Mouse (Mus musculus): Measurements from ENCODE around the gene Klk1b27.
"Not testable (repeated sequence)": the region's sequence is repeated elsewhere in the genome, so short reads cannot be mapped to it uniquely, and the experiment has no call there.

Klk1b27 gene

DNA sequence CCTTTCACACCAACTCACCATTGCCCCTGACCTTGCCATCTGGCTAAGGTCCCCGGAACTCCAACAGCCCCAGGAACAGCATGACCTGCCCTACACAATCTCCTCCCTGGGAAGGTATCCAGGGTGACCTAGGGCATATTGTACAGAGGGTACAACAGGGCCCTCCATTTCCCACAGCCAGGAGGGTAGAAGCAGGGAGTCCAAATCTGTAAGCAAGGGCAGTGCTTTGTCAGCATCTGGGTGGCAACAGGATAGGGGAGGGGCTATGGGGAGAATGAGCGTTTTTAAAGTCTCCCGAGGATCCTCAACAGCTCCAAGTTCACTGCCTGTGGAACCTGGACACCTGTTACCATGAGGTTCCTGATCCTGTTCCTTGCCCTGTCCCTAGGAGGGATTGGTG, at the start of gene Klk1b27:
Klk1b27 (plus strand) TSS at position 301 of the 400 bp plus-strand sequence.
- not testable (repeated sequence) for DNase-seq

DNA sequence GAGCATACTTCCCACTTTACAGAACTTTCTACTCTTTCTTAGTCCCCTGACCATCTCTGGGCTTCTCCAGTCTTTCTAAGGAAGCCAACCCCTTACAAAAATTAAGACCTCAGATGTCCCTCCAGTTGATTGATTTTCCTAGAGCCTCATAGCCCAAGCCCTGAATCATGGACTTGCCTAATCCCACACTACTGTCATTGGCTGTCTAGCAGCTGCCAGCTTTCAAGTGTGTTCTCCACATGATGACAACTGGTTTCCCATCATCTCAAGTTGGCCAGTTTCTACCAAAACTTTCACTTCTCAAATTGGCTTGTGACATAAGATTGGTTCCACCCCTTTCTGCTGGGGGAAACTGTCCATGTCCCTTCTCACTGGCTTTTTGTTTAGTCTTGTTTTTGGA, 47.2 kb upstream of the Klk1b27 start:
- no peak for DNase-seq

DNA sequence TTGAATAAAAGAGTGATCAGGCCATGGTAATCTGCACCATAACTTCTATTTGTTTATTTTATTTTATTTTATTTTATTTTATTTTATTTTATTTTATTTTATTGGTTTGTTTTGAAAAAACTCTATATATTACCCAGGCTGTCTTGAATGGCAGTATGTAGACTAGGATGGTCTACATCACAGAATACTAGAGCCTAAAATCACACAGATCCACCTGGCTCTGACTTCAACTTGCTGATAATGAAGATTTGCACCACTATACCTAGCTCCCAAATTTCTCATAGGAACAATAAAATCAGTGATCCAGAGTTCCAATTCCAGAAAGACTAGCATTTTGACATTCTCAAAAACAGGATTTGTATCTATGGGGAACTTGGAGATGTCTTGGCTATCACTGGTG, 40.2 kb upstream of the Klk1b27 start, which contains the start of gene Klk1b26:
Klk1b26 (plus strand) TSS at position 301 of the 400 bp plus-strand sequence.
- DNase-seq: not testable (repeated sequence)

DNA sequence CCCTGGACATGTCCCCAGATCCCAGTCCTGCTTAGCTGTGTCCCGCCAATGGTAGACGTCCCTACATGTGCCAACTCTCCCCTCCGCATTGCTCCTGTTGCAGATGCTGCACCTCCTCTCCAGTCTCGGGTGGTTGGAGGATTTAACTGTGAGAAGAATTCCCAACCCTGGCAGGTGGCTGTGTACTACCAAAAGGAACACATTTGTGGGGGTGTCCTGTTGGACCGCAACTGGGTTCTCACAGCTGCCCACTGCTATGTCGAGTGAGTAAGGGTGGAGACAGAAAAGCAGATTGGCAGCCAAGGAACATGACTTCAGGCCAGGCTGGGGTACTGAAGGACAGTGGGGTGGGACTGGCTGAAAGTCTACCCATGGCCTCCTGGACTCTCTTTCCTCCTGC, 37.4 kb upstream of the Klk1b27 start:
- DNase-seq: not testable (repeated sequence)

DNA sequence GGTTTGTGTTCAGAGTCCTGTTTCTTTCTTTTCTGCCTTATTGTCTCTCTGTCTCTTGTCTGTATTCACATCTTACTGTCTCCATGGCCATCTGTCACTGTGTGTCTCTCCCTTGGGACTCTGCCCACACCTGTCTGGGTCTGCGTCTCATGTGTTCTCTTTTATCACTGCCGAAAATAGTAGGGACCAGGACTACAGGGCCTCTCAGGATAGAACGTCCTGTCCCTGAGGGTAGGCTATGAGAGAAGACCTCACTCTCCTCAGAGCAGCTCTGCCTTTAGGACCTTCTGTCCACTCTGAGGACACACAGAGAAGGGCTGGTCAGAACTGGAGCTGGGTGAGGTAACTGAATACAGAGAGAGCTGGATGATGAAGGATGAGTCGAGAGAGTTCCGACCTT, 37.0 kb upstream of the Klk1b27 start:
- DNase-seq: no peak

DNA sequence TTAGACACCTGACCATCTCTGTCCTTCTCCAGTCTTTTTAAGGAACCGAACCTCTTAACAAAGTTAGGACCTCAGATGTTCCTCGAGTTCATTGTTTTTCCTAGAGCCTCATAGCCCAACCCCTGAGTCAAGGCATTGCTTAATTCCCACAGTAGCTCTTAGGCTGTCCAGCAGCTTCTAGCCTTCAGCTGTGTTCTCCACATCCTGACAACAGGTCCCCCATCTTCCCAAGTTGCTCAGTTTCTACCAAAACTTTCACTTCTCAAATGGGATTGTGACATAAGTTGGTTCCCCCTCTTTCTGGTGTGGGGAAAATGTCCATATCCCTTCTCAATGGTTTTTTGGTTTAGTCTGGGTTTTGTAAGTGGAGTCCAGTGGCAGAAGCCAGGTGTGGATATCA, 20.0 kb downstream of the Klk1b27 start:
- no peak for DNase-seq

DNA sequence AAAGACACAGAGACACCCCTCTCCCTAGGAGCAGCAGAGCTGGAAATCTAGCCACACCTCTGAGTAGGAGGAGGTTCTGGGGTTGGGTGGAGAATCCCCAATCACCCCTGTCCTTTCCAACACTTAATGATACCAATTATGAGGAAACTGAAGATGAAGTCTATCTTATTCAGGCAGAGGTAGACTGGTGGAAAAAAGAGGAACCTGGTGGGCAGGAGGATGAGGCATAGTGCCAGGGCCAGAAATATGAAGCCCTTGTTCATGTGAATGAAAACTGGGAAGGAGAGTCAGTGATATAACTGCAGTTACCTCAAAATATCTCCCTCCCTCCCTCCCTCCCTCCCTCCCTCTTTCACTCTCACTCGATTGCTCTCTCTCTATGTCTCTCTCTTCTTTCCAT, 25.6 kb downstream of the Klk1b27 start:
- DNase-seq: no peak

DNA sequence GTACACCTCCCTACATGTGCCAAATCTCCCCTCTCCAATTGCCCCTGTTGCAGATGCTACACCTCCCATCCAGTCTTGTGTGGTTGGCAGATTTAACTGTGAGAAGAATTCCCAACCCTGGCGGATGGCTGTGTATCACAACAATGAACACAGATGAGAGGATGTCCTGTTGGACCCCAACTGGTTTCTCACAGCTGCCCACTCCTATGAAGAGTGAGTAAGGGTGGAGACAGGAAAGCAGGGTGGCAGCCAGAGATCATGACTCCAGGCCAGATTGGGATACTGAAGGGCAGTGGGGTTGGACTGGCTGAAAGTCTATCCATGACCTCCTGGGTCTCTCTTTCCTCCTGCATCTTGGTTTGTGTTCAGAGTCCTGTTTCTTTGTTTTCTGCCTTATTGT, 44.0 kb downstream of the Klk1b27 start:
- DNase-seq: no peak

DNA sequence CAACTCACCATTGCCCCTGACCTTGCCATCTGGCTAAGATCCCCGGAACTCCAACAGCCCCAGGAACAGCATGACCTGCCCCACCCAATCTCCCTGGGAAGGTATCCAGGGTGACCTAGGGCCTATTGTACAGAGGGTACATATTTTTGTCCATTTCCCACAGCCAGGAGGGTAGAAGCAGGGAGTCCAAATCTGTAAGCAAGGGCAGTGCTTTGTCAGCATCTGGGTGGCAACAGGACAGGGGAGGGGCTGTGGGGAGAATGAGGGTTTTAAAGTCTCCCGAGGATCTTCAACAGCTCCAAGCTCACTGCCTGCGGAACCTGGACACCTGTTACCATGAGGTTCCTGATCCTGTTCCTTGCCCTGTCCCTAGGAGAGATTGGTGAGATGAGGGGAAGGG, 49.9 kb downstream of the Klk1b27 start, which contains the start of gene Klk1b21:
Klk1b21 (plus strand) TSS at position 301 of the 400 bp plus-strand sequence.
- not testable (repeated sequence) for DNase-seq
